Mouse (Mus musculus) T-helper 2 cell (primary cell): ENCODE data around the gene Adrb1.

Experiments used
- in situ Hi-C: fragments of 300-600 bp; cut with MboI, MseI; formaldehyde crosslinking; loops from one replicate; pipeline ENCODE4 v1.15.1; 2025; ENCODE audit warnings: high pct_unique_total_duplicates

The Adrb1 gene

GRCm38 (mm10) chr19:56703238-56704097 lies 18.5 kb upstream of the Adrb1 start:
- in situ Hi-C loops: no loop called here

- in situ Hi-C loops: no loop called here
Measured at GRCm38 (mm10) chr19:56705026-56705675, 16.8 kb upstream of the Adrb1 start.

- in situ Hi-C loops: no loop called here
Measured at GRCm38 (mm10) chr19:56708794-56709193, 13.2 kb upstream of the Adrb1 start.

GRCm38 (mm10) chr19:56710131-56710905 lies 11.7 kb upstream of the Adrb1 start:
- in situ Hi-C loops: no loop called here

- in situ Hi-C loops: no loop called here
Measured at GRCm38 (mm10) chr19:56713613-56714012, 8.4 kb upstream of the Adrb1 start.

GRCm38 (mm10) chr19:56714661-56715170 lies 7.3 kb upstream of the Adrb1 start:
- in situ Hi-C loops: no loop called here

GRCm38 (mm10) chr19:56718046-56718445 lies 4.0 kb upstream of the Adrb1 start:
- in situ Hi-C loops: no loop called here

GRCm38 (mm10) chr19:56720882-56721281 lies 1.1 kb upstream of the Adrb1 start:
- in situ Hi-C loops: no loop called here

GRCm38 (mm10) chr19:56722291-56722707 lies 300 bp downstream of the Adrb1 start:
- in situ Hi-C loops: no loop called here

GRCm38 (mm10) chr19:56722711-56723330 lies 822 bp downstream of the Adrb1 start:
- in situ Hi-C loops: no loop called here

GRCm38 (mm10) chr19:56723331-56724125 lies 1.5 kb downstream of the Adrb1 start:
- in situ Hi-C loops: no loop called here

- in situ Hi-C loops: no loop called here
Measured at GRCm38 (mm10) chr19:56724126-56724597, 2.2 kb downstream of the Adrb1 start.

- in situ Hi-C loops: no loop called here
Measured at GRCm38 (mm10) chr19:56727170-56727877, 5.3 kb downstream of the Adrb1 start.

GRCm38 (mm10) chr19:56734033-56734572 lies 12.1 kb downstream of the Adrb1 start:
- in situ Hi-C loops: no loop called here

GRCm38 (mm10) chr19:56735747-56736146 lies 13.7 kb downstream of the Adrb1 start:
- in situ Hi-C loops: no loop called here

- in situ Hi-C loops: no loop called here
Measured at GRCm38 (mm10) chr19:56736287-56736686, 14.3 kb downstream of the Adrb1 start.

GRCm38 (mm10) chr19:56745061-56745460 lies 23.1 kb downstream of the Adrb1 start:
- in situ Hi-C loops: no loop called here

- in situ Hi-C loops: no loop called here
Measured at GRCm38 (mm10) chr19:56745528-56745927, 23.5 kb downstream of the Adrb1 start.

GRCm38 (mm10) chr19:56746618-56747017 lies 24.6 kb downstream of the Adrb1 start:
- in situ Hi-C loops: no loop called here

- in situ Hi-C loops: no loop called here
Measured at GRCm38 (mm10) chr19:56747878-56748277, 25.9 kb downstream of the Adrb1 start.
